Mouse (Mus musculus) forebrain, embryonic 15.5 days (tissue): Measurements from ENCODE around the gene Smc4. TPM values are rescaled to one million over a fixed set of nuclear protein-coding genes. Genes with fewer than 3 reads are reported as not detected.

Source experiments
- ATAC-seq: fragments of 200-750 bp; cut with Nextera tagmentation; replicated peaks from 2 replicates; pipeline ENCODE4 v1.8.0; 2017; ENCODE audit warnings: mild to moderate bottlenecking, moderate TSS enrichment, moderate library complexity
- H3K27ac ChIP-seq: fragments of 300-500 bp; sonication (generic); replicated peaks from 2 replicates; pipeline ENCODE4 v1.5.1; 2015; ENCODE audit warnings: mild to moderate bottlenecking, inconsistent platforms
- H3K27me3 ChIP-seq: fragments of 300-500 bp; sonication (generic); 2 replicates; pipeline ENCODE4 v1.6.1; 2015; ENCODE audit warnings: inconsistent platforms
- H3K36me3 ChIP-seq: fragments of 300-500 bp; sonication (generic); 2 replicates; pipeline ENCODE4 v1.6.1; 2015; ENCODE audit warnings: mild to moderate bottlenecking, inconsistent platforms
- H3K4me1 ChIP-seq: fragments of 300-500 bp; sonication (generic); 2 replicates; pipeline ENCODE4 v1.6.1; 2015; ENCODE audit warnings: inconsistent platforms
- H3K4me2 ChIP-seq: fragments of 300-500 bp; sonication (generic); replicated peaks from 2 replicates; pipeline ENCODE4 v1.6.1; 2015; ENCODE audit warnings: mild to moderate bottlenecking, inconsistent platforms
- H3K4me3 ChIP-seq: fragments of 300-500 bp; sonication (generic); 2 replicates; pipeline ENCODE4 v1.5.1; 2015; ENCODE audit warnings: mild to moderate bottlenecking, inconsistent platforms
- H3K9ac ChIP-seq: fragments of 300-500 bp; sonication (generic); replicated peaks from 2 replicates; pipeline ENCODE4 v1.6.1; 2015; ENCODE audit warnings: mild to moderate bottlenecking, inconsistent platforms
- H3K9me3 ChIP-seq: fragments of 300-500 bp; sonication (generic); 2 replicates; pipeline ENCODE4 v1.6.1; 2016; ENCODE audit warnings: inconsistent platforms
- WGBS: fragments of 180-500 bp; shearing (Covaris S2); methylation state at CpG from one replicate; pipeline ENCODE4 v1.1.7; 2015; ENCODE audit warnings: mixed read lengths; 5-methylcytosine and 5-hydroxymethylcytosine counted together
- polyA plus RNA-seq: library from polyadenylated mRNA; unstranded; fragments of >200 nt; fragmentation: Nextera tagmentation; extraction: Ambion mirVana; gene quantifications from 2 replicates; pipeline ENCODE4 v1.2.1, GENCODE M21; 2015

Smc4 gene
- polyA plus RNA-seq = 102 and 106 TPM in 2 replicates

DNA sequence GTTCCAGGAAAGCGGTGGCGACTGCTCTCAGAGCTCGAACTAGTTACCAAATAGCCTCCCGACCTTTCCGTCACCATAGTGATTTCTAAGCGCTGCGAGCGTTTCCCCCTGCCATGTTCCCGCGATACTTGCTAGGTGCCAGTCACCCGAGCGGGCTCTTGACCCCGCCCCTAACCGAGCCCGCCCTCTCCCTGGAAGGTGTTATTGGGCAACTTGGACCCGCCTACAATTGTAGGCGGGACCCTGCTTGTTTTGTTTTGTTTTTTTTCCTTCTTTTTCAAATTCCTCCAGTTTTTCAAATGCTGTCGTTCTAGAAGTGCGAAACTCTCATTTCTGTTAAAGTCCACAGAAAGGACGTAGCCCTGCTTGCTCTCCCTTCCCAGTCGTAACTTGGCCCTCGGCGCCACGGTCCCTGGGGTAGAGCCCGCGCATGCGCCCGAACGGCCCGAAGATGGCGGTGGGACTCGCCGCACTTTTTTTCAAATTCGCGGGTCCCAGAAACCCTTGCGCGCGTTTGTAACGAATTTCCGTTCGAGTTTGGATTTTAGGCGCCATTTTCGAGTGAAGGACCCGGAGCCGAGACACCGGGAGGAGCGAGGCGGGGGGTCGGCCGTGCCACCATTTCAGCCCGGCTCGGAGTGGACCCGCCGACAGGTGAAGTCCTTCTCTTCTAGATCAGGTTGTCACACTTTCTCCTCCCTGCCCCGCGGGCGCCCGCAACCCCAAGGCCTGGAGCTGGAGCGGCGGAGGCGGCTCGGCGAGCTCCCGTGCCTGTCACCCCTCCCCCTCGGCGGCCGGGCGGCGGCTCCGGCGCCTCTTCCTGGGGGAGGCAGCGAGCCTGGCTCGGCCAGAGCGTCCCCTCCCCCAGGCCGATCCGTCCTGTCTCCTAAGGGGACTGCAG, at the start of gene Smc4, which contains the start of gene Ift80:
Smc4 (plus strand) TSS at position 302 of the 901 bp plus-strand sequence.
Ift80 (minus strand) TSS at position 134 of the 901 bp plus-strand sequence.
- Histone ChIP-seq H3K27ac (peak within 1 kb of the TSS; percentile 87), H3K4me2 (peak within 1 kb of the TSS; percentile 91), H3K36me3 (no peaks in the 10 kb centered on the region), H3K27me3 (no peaks in the 10 kb centered on the region), H3K9me3 (no peaks in the 10 kb centered on the region), H3K4me3 (peak within 1 kb of the TSS; percentile 71), H3K9ac (peak within 1 kb of the TSS; percentile 78), H3K4me1 (peaks cover 24% of the 10 kb centered on the region)
- under 1% methylated on average over 76 of the region's 76 CpGs for WGBS
- ATAC-seq = peak; percentile 97

DNA sequence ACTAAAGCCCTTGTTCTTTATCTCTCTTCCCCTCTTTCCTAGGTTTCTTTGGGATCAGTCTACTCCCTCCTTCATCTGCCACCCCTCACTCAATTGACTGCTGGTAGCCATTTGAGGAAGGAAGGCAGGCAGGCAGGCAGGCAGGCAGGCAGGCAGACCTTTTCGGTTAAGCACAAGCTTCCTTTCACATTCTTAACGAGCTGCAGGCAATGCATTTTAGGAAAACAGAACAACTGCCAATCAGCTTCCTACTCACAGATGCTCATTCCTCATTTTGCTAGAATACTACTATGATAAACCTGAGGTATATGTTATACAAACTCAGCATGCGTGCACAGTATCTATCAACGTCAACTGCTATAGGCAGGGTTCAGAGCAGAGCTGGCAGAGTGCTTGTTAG, 48.1 kb upstream of the Smc4 start:
- no peaks in the 10 kb centered on the region for H3K27me3 ChIP-seq
- WGBS = 42% methylated on average over 4 of the region's 4 CpGs
- no peak overlapping the region for H3K4me3 ChIP-seq
- H3K27ac ChIP-seq = no peak overlapping the region
- no peak overlapping the region for H3K9ac ChIP-seq
- no peaks in the 10 kb centered on the region; the same call in 1 of the 2 replicates for H3K4me1 ChIP-seq
- no peak overlapping the region for H3K4me2 ChIP-seq
- H3K9me3 ChIP-seq = no peaks in the 10 kb centered on the region
- peaks cover 5% of the 10 kb centered on the region; the same call in 1 of the 2 replicates for H3K36me3 ChIP-seq
- no peak for ATAC-seq

DNA sequence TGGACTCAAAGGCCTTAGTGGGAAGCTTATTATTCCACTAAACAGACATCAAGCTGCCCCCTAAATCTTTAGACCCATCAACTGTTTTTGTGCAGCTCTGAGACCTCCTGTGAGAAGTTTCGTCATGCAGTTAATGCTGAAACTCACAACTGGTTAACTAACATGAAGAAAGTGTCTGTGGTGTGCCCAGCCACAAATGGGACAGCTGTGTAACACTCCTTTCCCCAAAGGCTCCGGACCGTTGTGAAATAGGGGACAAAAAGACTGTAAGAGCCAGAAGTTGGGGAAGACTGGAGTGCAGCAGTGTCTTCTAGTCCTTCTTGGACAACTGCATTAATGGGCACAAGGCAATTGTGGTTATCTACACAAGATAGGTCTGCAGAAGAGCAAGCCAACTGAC, 47.1 kb upstream of the Smc4 start:
- Histone ChIP-seq H3K4me1 (no peaks in the 10 kb centered on the region; the same call in 1 of the 2 replicates), H3K36me3 (peaks cover 11% of the 10 kb centered on the region; the same call in 1 of the 2 replicates), H3K27ac (no peak overlapping the region), H3K4me2 (no peak overlapping the region), H3K27me3 (no peaks in the 10 kb centered on the region), H3K4me3 (no peak overlapping the region), H3K9me3 (no peaks in the 10 kb centered on the region), H3K9ac (no peak overlapping the region)
- ATAC-seq = no peak
- WGBS = 72% methylated on average over 3 of the region's 3 CpGs

DNA sequence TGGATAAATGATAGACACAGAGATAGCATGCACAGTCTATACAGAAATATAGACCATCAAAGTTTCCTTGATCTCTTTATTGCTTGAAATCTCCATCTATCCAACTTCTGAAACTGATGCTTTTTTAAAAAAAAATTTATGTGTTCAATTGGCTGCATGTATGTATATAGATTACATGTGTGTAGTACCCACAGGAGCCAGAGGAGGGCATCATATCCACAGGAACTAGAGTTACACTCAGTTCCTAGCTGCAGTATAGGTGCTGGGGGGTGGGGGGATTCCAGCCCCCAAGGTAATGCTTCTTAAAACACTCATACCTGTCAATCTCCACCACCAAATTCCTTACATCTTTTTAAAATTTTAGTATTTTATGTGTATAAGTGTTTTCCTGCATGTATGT, 39.9 kb upstream of the Smc4 start:
- Histone ChIP-seq H3K27me3 (no peaks in the 10 kb centered on the region), H3K9ac (no peak overlapping the region), H3K4me3 (no peak overlapping the region), H3K36me3 (peaks cover 35% of the 10 kb centered on the region), H3K9me3 (no peaks in the 10 kb centered on the region), H3K4me2 (no peak overlapping the region), H3K27ac (no peak overlapping the region), H3K4me1 (no peaks in the 10 kb centered on the region)
- ATAC-seq = no peak

DNA sequence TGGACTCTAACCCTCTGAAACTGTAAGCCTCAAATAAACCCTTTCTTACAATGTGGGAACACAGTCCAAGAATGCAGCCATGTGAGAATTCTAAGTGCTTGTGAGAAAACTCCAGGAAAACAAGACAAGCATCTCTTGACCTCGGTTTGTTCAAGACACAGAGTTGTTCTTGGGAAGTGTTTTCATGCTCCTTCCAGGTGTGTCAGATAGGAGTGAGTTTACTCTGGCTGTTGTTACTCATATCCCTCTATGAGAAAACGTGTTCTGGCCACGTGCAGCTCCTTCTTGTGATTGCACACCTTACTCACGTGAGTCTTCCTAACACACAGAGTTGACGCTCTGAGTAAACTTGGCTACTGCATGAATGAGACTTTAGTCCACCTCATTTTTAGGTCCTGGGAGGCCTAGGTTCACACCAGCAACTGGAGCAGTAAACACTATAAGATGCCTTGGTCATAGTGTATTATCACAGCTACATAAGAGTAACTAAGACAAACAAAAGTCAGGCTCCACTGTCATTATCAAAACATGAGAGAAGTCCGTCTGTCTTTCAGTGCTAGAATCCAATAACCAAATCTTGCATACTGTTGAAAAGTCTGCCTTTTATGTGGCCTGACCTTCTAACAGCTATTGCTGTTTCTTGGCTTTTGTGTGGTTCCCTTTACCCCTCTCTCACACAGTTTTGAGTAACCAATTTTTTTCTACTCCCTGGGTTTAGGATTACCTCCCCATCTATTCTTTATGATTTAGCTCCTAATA, 37.8 kb upstream of the Smc4 start:
- Histone ChIP-seq H3K27me3 (no peaks in the 10 kb centered on the region), H3K9me3 (no peaks in the 10 kb centered on the region), H3K4me1 (no peaks in the 10 kb centered on the region), H3K4me2 (no peak overlapping the region), H3K27ac (no peak overlapping the region), H3K4me3 (no peak overlapping the region), H3K36me3 (peaks cover 30% of the 10 kb centered on the region), H3K9ac (no peak overlapping the region)
- ATAC-seq = no peak
- 95% methylated on average over 6 of the region's 6 CpGs for WGBS

DNA sequence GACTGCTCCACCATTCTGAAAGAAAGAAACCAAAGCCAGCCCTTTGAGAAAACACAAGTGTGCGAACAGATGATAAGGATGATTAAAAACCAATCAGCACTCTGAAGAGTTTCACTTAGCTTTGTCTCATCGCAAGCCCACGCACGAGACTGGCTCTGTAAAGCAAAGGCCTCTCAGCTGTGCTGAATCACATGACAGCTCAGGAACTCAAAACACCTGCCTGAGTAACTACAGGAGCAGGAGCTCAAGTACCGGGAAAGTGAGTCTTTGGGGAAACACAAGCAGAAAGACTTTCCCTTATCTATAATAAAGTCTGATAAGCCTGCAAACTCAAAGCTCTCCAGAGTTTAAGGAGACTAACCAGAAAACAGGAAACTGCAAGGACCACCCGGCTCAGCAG, 37.1 kb upstream of the Smc4 start:
- ATAC-seq = no peak
- H3K9ac ChIP-seq = no peak overlapping the region
- no peak overlapping the region for H3K27ac ChIP-seq
- no peaks in the 10 kb centered on the region for H3K9me3 ChIP-seq
- peaks cover 25% of the 10 kb centered on the region for H3K36me3 ChIP-seq
- no peaks in the 10 kb centered on the region for H3K27me3 ChIP-seq
- H3K4me1 ChIP-seq = no peaks in the 10 kb centered on the region
- H3K4me3 ChIP-seq = no peak overlapping the region
- no peak overlapping the region for H3K4me2 ChIP-seq
- WGBS = 83% methylated on average over 6 of the region's 6 CpGs

DNA sequence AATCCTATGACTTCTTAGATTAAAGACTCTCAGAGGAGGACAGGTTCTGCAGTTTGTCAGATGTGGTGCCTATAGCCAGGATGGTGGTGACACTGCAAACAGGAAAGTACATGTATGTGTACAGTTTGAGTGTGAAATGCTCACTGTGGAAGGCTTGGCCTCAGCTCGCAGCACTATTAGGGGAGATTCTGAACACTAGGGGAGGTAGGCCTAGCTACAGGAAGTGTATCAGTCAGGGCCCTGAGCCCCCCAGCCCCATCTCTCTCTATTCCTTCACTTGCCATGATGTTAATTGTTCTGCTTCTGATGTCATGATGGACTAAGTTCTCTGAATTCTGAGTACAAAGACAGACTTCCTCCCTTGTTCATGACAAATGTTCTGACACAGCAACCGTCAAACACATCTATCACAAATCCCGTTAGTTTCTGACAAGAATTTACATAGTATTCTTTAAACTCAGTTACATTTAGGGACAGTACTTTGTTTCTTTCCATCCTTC, 35.4 kb upstream of the Smc4 start:
- H3K4me2 ChIP-seq = no peak overlapping the region
- H3K9ac ChIP-seq = no peak overlapping the region
- WGBS = 92% methylated on average over 3 of the region's 3 CpGs

DNA sequence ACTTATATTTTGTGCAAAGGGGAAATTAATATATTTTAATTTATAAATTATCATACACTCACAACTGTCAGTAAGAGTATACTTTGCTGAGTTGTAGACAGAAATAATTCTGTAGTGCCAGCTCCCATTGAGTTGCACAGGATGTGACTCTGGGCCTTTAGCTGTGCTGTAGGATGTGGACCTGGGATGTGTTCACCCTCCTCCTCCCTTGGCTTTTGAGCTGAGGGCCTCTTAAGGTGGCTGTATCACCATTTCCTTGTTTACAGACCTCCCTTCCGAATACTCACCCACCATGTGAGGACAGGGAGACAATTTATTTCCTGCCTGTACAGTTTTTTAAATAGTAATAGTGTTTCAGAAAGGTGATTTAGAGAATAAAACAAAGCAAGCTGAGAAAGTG, 31.0 kb upstream of the Smc4 start:
- Histone ChIP-seq H3K36me3 (no peaks in the 10 kb centered on the region), H3K4me3 (no peak overlapping the region), H3K27me3 (no peaks in the 10 kb centered on the region), H3K27ac (no peak overlapping the region), H3K9ac (no peak overlapping the region), H3K4me1 (no peaks in the 10 kb centered on the region), H3K4me2 (no peak overlapping the region), H3K9me3 (no peaks in the 10 kb centered on the region)
- ATAC-seq = no peak
- 77% methylated on average over 1 of the region's 1 CpGs for WGBS

More for the DNA sequence above, 35.4 kb upstream of the Smc4 start:
- Histone ChIP-seq H3K4me1 (no peaks in the 10 kb centered on the region), H3K27me3 (no peaks in the 10 kb centered on the region), H3K4me3 (no peak overlapping the region), H3K27ac (no peak overlapping the region), H3K9me3 (no peaks in the 10 kb centered on the region), H3K36me3 (peaks cover 20% of the 10 kb centered on the region)
- ATAC-seq = no peak

DNA sequence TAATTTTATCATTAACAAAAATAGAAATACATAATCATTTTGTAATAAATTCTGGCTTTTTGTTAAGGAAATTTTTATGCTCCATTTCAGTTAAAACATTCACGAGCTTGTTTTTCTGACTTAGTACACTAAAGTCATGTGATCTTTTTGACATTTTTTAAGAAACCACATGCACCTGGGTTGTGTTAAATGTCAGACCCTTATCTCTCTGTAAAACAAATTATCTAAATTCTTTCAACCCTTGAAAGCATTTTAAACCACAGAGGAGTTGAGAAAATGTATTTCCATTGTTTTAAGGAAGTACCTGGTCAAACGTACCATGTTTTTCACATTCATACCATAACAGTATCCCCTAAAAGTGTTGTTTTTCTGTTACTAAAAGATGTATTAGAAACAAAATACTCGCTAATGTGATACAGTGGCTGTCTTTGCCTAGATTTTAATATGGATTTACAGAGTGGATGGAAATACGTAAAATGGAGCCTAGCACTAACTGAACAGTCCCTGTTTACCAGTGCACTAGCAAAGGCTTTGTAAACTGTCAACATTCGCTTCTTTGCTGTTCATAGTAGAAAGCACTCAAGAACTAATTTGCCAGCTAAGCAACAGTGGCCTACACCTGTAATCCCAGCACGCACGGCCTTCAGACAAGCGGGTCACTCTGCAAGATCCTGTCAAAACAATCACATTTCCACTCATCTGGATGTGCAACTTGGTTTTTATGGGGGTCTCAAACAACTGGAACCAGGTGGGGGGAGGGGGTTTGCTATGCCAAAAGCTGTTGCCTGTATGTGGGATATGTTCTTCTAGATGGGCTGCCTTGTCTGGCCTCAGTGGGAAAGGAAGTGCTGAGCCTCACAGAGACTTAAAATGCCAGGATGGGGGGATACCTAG, 29.7 kb upstream of the Smc4 start:
- H3K9me3 ChIP-seq = no peaks in the 10 kb centered on the region
- H3K4me2 ChIP-seq = no peak overlapping the region
- no peaks in the 10 kb centered on the region for H3K27me3 ChIP-seq
- no peak overlapping the region for H3K9ac ChIP-seq
- no peak overlapping the region for H3K27ac ChIP-seq
- no peaks in the 10 kb centered on the region for H3K36me3 ChIP-seq
- no peak for ATAC-seq
- H3K4me1 ChIP-seq = no peaks in the 10 kb centered on the region
- 89% methylated on average over 8 of the region's 8 CpGs for whole genome bisulfite sequencing
- H3K4me3 ChIP-seq = no peak overlapping the region

DNA sequence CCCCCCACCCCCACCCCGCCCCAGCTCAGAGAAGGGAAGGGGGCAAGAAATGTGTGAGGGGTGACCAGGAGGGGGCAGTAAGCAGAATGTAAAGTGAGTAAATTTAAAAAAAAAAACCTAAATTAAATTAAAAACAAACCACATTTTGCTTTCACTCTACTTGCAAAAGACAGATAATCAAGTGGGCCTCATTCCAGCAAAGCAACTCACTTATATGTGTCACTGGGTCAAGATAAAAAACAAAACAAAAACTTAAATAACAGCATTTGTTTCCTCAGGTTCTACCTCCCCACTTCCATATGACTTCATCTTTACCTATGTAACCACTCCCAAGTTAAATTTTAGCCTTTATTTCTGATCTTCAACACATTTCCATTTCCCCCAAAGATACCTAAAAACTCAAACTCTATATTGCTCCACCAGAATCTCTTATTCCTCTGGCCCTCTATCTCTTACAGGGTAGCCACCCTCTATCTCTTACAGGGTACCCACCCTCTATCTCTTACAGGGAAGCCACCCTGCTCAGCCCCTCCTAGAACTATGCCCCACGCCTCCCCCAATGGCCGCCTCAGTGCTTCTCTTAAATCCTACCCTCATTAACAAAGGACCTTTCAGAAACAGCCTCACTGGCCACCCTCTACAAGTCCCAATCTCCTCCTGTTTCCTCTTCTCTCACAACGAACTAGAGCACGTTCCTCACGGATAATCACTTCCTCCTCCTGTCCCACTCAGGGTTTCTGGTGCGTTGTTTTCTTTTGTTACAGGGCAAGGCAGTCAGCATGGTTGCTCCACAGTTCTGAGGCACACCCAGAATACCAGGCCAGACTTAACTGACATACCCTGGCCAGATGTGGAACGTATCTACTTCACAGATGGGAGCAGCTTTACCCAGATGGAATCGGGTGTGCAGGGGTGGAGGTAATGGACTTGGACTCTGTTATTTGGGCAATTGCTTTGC, 28.7 kb upstream of the Smc4 start:
- H3K4me1 ChIP-seq = no peaks in the 10 kb centered on the region
- H3K27me3 ChIP-seq = no peaks in the 10 kb centered on the region
- H3K27ac ChIP-seq = no peak overlapping the region
- no peaks in the 10 kb centered on the region for H3K36me3 ChIP-seq
- no peak overlapping the region for H3K9ac ChIP-seq
- WGBS = 58% methylated on average over 9 of the region's 9 CpGs
- H3K4me2 ChIP-seq = no peak overlapping the region
- ATAC-seq = no peak
- no peaks in the 10 kb centered on the region for H3K9me3 ChIP-seq
- no peak overlapping the region for H3K4me3 ChIP-seq

DNA sequence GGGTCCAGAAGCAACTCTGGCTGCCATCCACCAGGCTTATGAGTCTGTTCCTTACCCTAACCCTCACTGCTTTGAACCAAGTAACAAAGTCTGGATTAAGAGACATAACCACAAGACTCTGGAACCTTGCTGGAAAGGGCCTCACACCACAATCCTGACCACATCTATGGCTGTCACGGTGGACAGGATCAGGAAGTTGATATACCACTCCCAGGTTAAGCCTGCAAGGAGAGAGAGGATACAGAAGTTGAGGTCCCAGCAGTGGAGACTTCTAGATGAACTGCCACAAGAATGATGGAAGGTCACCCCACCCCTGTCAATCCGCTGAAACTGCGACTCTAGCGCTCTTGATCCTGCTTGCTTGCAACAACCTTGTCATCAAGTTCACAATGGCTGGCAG, 26.8 kb upstream of the Smc4 start:
- no peaks in the 10 kb centered on the region for H3K4me1 ChIP-seq
- no peak for ATAC-seq
- no peak overlapping the region for H3K27ac ChIP-seq
- H3K4me3 ChIP-seq = no peak overlapping the region
- no peaks in the 10 kb centered on the region for H3K36me3 ChIP-seq
- no peaks in the 10 kb centered on the region for H3K9me3 ChIP-seq
- H3K4me2 ChIP-seq = no peak overlapping the region
- 95% methylated on average over 4 of the region's 4 CpGs for WGBS
- no peak overlapping the region for H3K9ac ChIP-seq
- no peaks in the 10 kb centered on the region for H3K27me3 ChIP-seq
